Mouse (Mus musculus) lung, embryonic 14.5 days (tissue): ENCODE measurements at regions not wholly inside any gene's neighbourhood (a gene's known extent, or its start where the extent isn't known, plus 50 kb on each side); places are given as distances from the start of the nearest gene placed in this dataset.

ENCODE experiments used
- ATAC-seq: fragments of 200-750 bp; cut with Nextera tagmentation; 2 replicates; pipeline ENCODE4 v1.8.0; 2017; ENCODE audit warnings: mild to moderate bottlenecking, moderate TSS enrichment, moderate library complexity; ENCODE audit not compliant: insufficient read depth
- DNase-seq: peaks from one replicate; pipeline ENCODE4 v3.0.0-alpha.2; 2015
- H3K27ac ChIP-seq: fragments of 300-500 bp; sonication (generic); 2 replicates; pipeline ENCODE4 v1.5.1; 2014; ENCODE audit warnings: low read depth, mild to moderate bottlenecking, moderate library complexity
- H3K27me3 ChIP-seq: fragments of 300-500 bp; sonication (generic); 2 replicates; pipeline ENCODE4 v1.6.1; 2014; ENCODE audit warnings: low read length, control low read depth; ENCODE audit not compliant: insufficient read depth
- H3K36me3 ChIP-seq: fragments of 300-500 bp; sonication (generic); 2 replicates; pipeline ENCODE4 v1.6.1; 2014; ENCODE audit warnings: control low read depth; ENCODE audit not compliant: insufficient read depth
- H3K4me1 ChIP-seq: fragments of 300-500 bp; sonication (generic); 2 replicates; pipeline ENCODE4 v1.6.1; 2014; ENCODE audit warnings: antibody characterized with exemption, control low read depth; ENCODE audit not compliant: insufficient read depth
- H3K4me2 ChIP-seq: fragments of 300-500 bp; sonication (generic); 2 replicates; pipeline ENCODE4 v1.6.1; 2014; ENCODE audit warnings: mild to moderate bottlenecking
- H3K4me3 ChIP-seq: fragments of 300-500 bp; sonication (generic); 2 replicates; pipeline ENCODE4 v1.5.1; 2014; ENCODE audit warnings: low read depth, low read length
- H3K9ac ChIP-seq: fragments of 300-500 bp; sonication (generic); 2 replicates; pipeline ENCODE4 v1.6.1; 2014
- H3K9me3 ChIP-seq: fragments of 300-500 bp; sonication (generic); 2 replicates; pipeline ENCODE4 v1.6.1; 2016; ENCODE audit warnings: low read depth, low read length, control low read depth
- CTCF ChIP-seq: IDR thresholded peaks from 2 replicates; pipeline ENCODE4 v1.5.1; 2016; ENCODE audit warnings: antibody characterized with exemption, low read depth
- WGBS: fragments of 180-500 bp; shearing (Covaris S2); extraction: QIAGEN DNeasy Blood & Tissue Kit; methylation state at CpG from one replicate; pipeline ENCODE4 v1.1.7; 2014; 5-methylcytosine and 5-hydroxymethylcytosine counted together

DNA sequence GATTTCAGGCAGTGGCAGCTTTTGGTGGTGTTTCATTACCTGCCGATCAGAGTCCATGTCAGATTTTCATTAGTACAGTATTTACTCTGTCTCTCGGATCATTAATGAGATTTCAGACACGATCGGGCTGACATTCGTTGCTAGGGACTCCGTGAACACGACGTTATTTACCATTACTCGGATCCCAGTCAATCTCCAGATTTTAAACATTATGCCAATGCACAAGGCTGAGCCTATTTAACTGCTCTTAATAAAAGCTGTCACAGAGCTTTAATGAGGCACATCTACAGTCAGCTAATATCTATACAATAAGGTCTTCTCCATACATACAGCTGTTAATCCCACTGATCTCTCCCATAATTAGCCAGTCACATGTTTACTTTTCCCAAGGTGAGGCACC is 283.0 kb upstream of the Kynu start:
- Histone ChIP-seq H3K27me3 (no peaks in the 10 kb centered on the region), H3K4me2 (no peak overlapping the region), H3K9me3 (no peaks in the 10 kb centered on the region), H3K4me3 (no peak overlapping the region), H3K27ac (no peak overlapping the region), H3K4me1 (no peaks in the 10 kb centered on the region), H3K9ac (no peak overlapping the region), H3K36me3 (no peaks in the 10 kb centered on the region)
- no peak for DNase-seq
- WGBS: 71% methylated on average over 9 of the region's 9 CpGs
- no peak for TF ChIP-seq CTCF
- no peak for ATAC-seq

DNA sequence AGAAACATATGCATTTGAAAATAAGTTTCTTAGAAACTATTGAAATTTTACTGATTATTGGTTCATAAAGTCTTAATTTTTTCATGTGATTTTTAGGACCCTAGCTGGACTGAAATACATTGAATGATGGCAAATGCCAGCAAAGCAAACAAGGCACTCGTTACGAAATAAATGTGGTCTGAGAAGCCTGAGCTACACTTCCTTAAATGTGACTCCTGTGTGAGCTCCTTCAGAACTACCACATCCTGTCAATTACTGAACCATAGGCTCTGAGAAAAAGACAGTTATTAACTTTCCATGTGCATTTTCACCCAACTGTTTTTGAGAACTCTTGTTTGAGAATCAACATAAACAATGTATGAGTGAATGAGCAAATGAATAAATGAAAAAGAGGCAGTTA is 281.1 kb upstream of the Kynu start:
- H3K36me3 ChIP-seq: no peaks in the 10 kb centered on the region
- TF ChIP-seq CTCF: no peak
- H3K27ac ChIP-seq: no peak overlapping the region
- no peaks in the 10 kb centered on the region for H3K4me1 ChIP-seq
- no peak overlapping the region for H3K4me3 ChIP-seq
- no peak overlapping the region for H3K4me2 ChIP-seq
- H3K9ac ChIP-seq: no peak overlapping the region
- no peaks in the 10 kb centered on the region for H3K9me3 ChIP-seq
- DNase-seq (no peak), ATAC-seq (no peak)
- WGBS: 60% methylated on average over 2 of the region's 2 CpGs
- H3K27me3 ChIP-seq: no peaks in the 10 kb centered on the region

DNA sequence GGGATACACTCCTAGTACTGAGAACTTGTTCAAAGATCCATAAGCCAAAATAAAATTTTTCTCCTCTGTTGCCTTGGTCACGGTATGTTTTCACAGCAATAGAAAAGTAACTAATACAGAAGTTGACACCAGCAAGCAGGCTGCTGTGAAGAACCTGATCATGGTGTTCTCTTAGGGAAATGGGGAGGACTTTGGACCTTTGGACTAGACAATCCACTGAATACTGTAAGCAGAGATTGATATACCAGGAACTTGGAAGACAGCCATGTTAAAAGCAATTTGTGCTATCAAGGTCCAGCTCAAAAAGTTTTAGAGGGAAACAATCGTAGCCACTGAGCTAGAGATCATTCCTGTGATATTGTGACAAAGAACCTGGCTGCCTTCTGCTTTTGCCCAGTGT is 259.3 kb upstream of the Kynu start:
- Histone ChIP-seq H3K9ac (no peak overlapping the region), H3K4me3 (no peak overlapping the region), H3K27me3 (no peaks in the 10 kb centered on the region), H3K27ac (no peak overlapping the region), H3K9me3 (no peaks in the 10 kb centered on the region), H3K4me2 (no peak overlapping the region), H3K36me3 (no peaks in the 10 kb centered on the region), H3K4me1 (no peaks in the 10 kb centered on the region)
- ATAC-seq: no peak
- no peak for TF ChIP-seq CTCF
- DNase-seq: no peak
- WGBS: 79% methylated on average over 2 of the region's 2 CpGs

DNA sequence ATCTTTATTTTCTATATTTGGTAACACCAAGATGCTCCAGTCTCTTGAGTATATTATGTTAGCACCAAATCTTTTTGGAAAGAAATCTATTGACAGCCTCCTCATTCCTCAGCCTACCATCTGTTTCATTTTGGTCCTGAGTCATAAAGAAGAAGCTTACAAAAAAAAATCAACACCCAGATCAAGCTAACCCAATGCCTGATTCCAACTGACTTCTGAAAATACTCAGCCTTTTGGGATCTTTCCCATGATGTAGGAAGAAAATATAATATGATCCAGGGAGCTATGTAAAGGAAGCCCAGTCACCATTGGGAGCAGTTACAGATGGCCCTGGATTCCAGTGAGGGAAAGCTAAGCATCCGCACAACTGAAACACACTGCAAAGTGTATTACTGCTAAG is 231.3 kb upstream of the Kynu start:
- Histone ChIP-seq H3K9me3 (no peaks in the 10 kb centered on the region), H3K4me2 (no peak overlapping the region), H3K4me3 (no peak overlapping the region), H3K27me3 (no peaks in the 10 kb centered on the region), H3K4me1 (no peaks in the 10 kb centered on the region), H3K36me3 (no peaks in the 10 kb centered on the region), H3K9ac (no peak overlapping the region), H3K27ac (no peak overlapping the region)
- WGBS: 89% methylated on average over 1 of the region's 1 CpGs
- TF ChIP-seq CTCF: no peak
- DNase-seq: no peak
- ATAC-seq: no peak

DNA sequence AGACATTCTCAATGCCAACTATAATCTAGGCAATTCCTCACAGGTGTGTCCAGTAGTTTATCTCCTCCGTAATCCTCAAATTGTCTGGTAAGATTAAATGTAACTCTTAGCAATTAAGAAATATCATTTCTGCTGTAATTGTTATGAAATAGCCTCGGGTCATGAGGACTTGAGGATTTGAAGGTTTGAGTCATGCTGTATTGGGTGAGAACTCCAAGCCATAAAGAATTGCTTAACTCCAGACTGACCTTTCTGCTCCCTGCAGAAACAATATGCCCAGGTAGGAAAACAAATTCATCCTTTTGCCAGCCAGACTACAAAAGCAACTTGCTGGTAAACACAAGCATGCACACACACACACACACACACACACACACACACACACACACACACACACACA is 190.8 kb upstream of the Kynu start:
- no peaks in the 10 kb centered on the region for H3K36me3 ChIP-seq
- H3K27ac ChIP-seq: no peak overlapping the region
- ATAC-seq: no peak
- no peak overlapping the region for H3K4me2 ChIP-seq
- H3K27me3 ChIP-seq: no peaks in the 10 kb centered on the region
- DNase-seq: no peak
- 72% methylated on average over 2 of the region's 2 CpGs for WGBS
- no peak overlapping the region for H3K4me3 ChIP-seq
- H3K9me3 ChIP-seq: no peaks in the 10 kb centered on the region
- H3K4me1 ChIP-seq: no peaks in the 10 kb centered on the region
- H3K9ac ChIP-seq: no peak overlapping the region
- no peak for TF ChIP-seq CTCF

DNA sequence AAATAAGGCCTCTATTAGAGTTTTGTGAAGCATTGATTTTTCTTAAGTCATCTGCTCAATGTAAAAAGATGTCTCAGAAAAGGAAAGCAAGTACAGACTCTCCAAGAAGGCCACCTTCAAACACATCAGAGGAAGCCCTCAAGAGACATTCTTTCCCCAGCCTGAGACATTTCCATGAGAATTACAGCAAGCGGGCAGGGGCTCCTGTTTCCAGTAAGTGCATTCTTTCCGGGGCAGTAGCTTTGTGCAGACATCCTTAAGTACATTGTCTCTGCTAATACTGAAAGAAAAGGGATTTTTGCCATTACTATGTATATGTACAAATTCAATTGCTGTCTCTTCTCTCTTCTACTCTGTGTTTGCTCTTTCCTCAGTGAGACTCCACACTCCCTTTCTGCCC is 189.3 kb upstream of the Kynu start:
- no peak for TF ChIP-seq CTCF
- 55% methylated on average over 2 of the region's 2 CpGs for WGBS

DNA sequence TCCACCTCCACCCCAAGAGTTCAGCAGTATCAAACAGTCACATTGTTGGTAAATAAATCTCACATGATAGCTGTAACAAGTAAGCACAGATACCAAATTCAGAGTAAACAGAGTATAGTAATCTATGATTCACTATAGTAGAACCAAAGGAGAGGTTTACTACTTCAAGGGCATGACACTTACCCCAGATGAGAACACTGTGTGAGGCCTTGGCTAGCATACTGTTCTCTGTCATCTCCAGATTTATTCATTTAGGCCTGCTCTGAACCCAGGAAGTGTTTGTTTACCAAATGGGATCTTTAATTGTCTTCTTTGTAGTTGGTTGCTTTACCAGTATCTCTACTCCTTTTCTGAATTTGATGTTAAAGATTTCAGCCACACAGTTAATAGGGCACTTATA is 151.8 kb upstream of the Kynu start:
- no peak for TF ChIP-seq CTCF
- no peak overlapping the region for H3K4me3 ChIP-seq

More for the DNA sequence above, 189.3 kb upstream of the Kynu start:
- ATAC-seq (no peak), DNase-seq (no peak)
- no peak overlapping the region for H3K4me3 ChIP-seq
- no peaks in the 10 kb centered on the region for H3K36me3 ChIP-seq
- no peaks in the 10 kb centered on the region for H3K4me1 ChIP-seq
- H3K27ac ChIP-seq: no peak overlapping the region
- H3K9ac ChIP-seq: no peak overlapping the region
- H3K4me2 ChIP-seq: no peak overlapping the region
- H3K9me3 ChIP-seq: no peaks in the 10 kb centered on the region
- no peaks in the 10 kb centered on the region for H3K27me3 ChIP-seq

More for the DNA sequence above, 151.8 kb upstream of the Kynu start:
- H3K4me2 ChIP-seq: no peak overlapping the region
- no peaks in the 10 kb centered on the region for H3K27me3 ChIP-seq
- no peaks in the 10 kb centered on the region for H3K4me1 ChIP-seq
- H3K9ac ChIP-seq: no peak overlapping the region
- DNase-seq (no peak), ATAC-seq (no peak)
- no peaks in the 10 kb centered on the region for H3K36me3 ChIP-seq
- no peaks in the 10 kb centered on the region for H3K9me3 ChIP-seq
- no peak overlapping the region for H3K27ac ChIP-seq
